Mouse (Mus musculus) naive thymus-derived CD4-positive, alpha-beta T cell, adult 2 months (primary cell): ENCODE results near the gene Pdik1l.

Experiments
- DNase-seq: peaks from one replicate; pipeline ENCODE4 v3.0.0-alpha.2; 2011; ENCODE audit warnings: low read depth

Gene Pdik1l

DNA sequence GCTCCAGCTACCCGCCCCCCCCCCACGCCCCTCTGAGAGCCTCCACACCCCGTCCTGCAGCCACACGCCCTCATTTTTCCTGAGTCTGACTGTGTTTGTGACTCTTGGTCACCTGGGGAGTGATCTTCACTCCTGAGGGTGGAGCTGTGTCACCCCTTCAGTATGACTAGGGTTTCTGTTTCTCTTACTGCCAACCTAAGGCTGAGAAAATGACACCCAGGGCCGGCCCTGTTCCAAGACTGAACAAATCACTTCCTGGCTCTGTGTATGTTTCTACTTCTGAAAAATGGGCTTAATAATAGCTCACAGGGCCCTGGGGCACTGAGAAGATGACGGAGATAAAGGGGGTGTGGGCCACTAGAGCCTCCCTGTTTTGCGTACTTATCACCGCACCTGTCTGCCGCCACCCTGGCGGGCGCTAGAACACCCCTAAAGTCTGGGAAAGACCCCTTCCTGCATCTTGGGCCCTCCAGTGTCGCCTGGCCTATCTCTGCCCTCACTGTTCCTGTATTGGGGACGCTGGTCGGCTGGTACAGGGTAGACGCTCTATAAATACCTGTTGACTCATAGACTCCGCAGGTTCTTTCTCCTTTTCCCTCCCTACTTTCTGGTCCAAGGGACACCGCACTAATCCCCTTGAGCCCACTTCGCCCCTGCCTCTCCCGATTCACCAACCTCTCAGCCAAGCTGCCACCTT lies 50.0 kb downstream of the Pdik1l start:
- DNase-seq: no peak

- DNase-seq: no peak
Measured at GRCm38 (mm10) chr4:134234876-134235275, 52.8 kb downstream of the Pdik1l start.

GRCm38 (mm10) chr4:134230431-134230830 lies 57.3 kb downstream of the Pdik1l start:
- no peak for DNase-seq

DNA sequence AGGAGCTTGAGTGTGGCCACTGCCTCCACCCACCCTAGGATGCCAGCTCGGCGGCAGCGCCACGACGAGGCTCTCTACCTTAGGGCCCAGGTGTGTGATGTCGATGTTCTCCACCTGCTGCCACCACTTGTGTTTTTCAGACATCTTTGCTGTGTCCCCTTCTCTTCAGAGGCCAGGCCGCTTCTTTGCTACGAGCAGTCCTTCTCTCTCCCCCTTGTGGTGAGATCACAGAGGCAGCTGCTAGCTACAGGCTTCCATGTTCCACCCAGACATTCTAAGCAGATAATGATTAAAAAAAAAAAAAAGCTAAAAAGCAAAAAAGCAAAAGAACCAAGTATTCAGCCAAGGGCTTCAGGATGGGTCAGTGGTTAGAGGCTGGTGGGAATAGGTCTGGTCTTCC lies 60.5 kb downstream of the Pdik1l start, which contains the start of gene Catsper4:
Gene Catsper4 (minus strand): TSS at position 190 of the 400 bp plus-strand sequence.
- DNase-seq: no peak
